Mouse (Mus musculus): Measurements from ENCODE around the gene Vmn1r155. TPM values are rescaled to one million over a fixed set of nuclear protein-coding genes. Genes with fewer than 3 reads are reported as not detected.

The Vmn1r155 gene
- not detected in 2 replicates for polyA plus RNA-seq (2012; rRNA removed)

DNA sequence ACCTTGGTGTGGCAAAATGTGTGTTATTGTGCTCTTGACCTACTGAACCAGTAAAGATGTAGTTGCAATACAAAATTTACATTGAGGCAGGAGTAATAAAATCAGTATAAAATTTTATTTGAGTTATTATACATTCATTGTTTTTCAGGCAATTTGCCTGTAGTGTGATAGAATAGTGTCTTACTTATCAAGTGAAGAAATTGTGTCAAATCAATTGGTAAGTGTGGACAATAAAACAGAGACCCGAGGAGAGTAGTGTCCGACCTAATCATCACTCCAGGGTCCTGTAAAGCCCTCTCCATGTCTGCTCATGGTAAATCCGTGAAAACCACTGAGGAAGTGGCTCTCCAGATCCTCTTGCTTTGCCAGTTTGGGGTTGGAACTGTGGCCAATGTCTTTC is at the start of gene Vmn1r155:
TSS of gene Vmn1r155 (plus strand) at position 301 of the 400 bp plus-strand sequence.

DNA sequence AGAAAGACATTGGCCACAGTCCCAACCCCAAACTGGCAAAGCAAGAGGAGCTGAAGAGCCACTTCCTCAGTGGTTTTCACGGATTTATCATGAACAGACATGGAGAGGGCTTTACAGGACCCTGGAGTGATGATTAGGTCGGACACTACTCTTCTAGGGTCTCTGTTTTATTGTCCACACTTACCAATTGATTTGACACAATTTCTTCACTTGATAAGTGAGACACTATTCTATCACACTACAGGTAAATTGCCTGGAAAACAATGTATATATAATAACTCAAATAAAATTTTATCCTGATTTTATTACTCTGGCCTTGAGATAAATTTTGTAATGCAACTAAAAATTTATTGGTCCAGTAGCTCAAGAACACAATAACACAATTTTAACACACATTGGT is 34.4 kb downstream of the Vmn1r155 start, which contains the start of gene Gm8693:
TSS of gene Gm8693 (minus strand) at position 101 of the 400 bp plus-strand sequence.

Other genes with a start within 250 kb of the Vmn1r155 start
- not detected in 2 replicates for gene Vmn1r148, start 244.4 kb upstream of the Vmn1r155 start, polyA plus RNA-seq (2012; rRNA removed)
- not detected in 2 replicates for gene Vmn1r149, start 219.8 kb upstream of the Vmn1r155 start, polyA plus RNA-seq (2012; rRNA removed)
- not detected in 2 replicates for gene Gm10665, start 193.9 kb upstream of the Vmn1r155 start, polyA plus RNA-seq (2012; rRNA removed)
- gene Vmn1r151, start 158.3 kb upstream of the Vmn1r155 start, polyA plus RNA-seq (2012; rRNA removed): not detected in 2 replicates
- gene Vmn1r152, start 135.1 kb upstream of the Vmn1r155 start, polyA plus RNA-seq (2012; rRNA removed): not detected in 2 replicates
- gene Gm8677, start 123.1 kb upstream of the Vmn1r155 start, polyA plus RNA-seq (2012; rRNA removed): not detected in 2 replicates
- not detected in 2 replicates for gene Gm4201, start 92.7 kb upstream of the Vmn1r155 start, polyA plus RNA-seq (2012; rRNA removed)
- gene Gm4565, start 69.9 kb upstream of the Vmn1r155 start, polyA plus RNA-seq (2012; rRNA removed): not detected in 2 replicates
- gene Gm8693, start 34.3 kb downstream of the Vmn1r155 start, polyA plus RNA-seq (2012; rRNA removed): not detected in 2 replicates
- gene Gm4567, start 61.7 kb downstream of the Vmn1r155 start, polyA plus RNA-seq (2012; rRNA removed): not detected in 2 replicates
- not detected in 2 replicates for gene Vmn1r157, start 103.7 kb downstream of the Vmn1r155 start, polyA plus RNA-seq (2012; rRNA removed)
- not detected in 2 replicates for gene Vmn1r158, start 132.8 kb downstream of the Vmn1r155 start, polyA plus RNA-seq (2012; rRNA removed)
- not detected in 2 replicates for gene Vmn1r159, start 185.6 kb downstream of the Vmn1r155 start, polyA plus RNA-seq (2012; rRNA removed)
- gene Vmn1r160, start 213.2 kb downstream of the Vmn1r155 start, polyA plus RNA-seq (2012; rRNA removed): not detected in 2 replicates